Mouse (Mus musculus): Measurements from ENCODE around the gene Prss33. TPM values are rescaled to one million over a fixed set of nuclear protein-coding genes. Genes with fewer than 3 reads are reported as not detected.

The Prss33 gene
- polyA plus RNA-seq, 1 experiment, result not detected

GRCm38 (mm10) chr17:23828271-23829001, 7.4 kb downstream of the Prss33 start:
- TF ChIP-seq POLR2A (IDR thresholded peaks at IDR 0.05; ENCODE audit: low read depth, low read length) (peak; percentile 48; the same call in 1 of the 2 replicates), CTCF (IDR thresholded peaks at IDR 0.05; ENCODE audit: borderline replicate concordance, insufficient read depth, low read length) (no peak)
- Histone ChIP-seq H3K4me3 (ENCODE audit: insufficient read depth, low read length) (peak overlapping the region; percentile 93), H3K4me1 (ENCODE audit: control insufficient read depth, insufficient read depth, low read length) (peaks cover 7% of the 10 kb centered on the region), H3K27ac (ENCODE audit: insufficient read depth, low read length) (peak overlapping the region; percentile 79)

- Histone ChIP-seq H3K4me1 (ENCODE audit: control insufficient read depth, insufficient read depth, low read length) (peaks cover 7% of the 10 kb centered on the region), H3K4me3 (ENCODE audit: insufficient read depth, low read length) (no peak overlapping the region), H3K27ac (ENCODE audit: insufficient read depth, low read length) (no peak overlapping the region)
- no peak for TF ChIP-seq POLR2A (IDR thresholded peaks at IDR 0.05; ENCODE audit: low read depth, low read length)
- TF ChIP-seq CTCF (IDR thresholded peaks at IDR 0.05; ENCODE audit: borderline replicate concordance, insufficient read depth, low read length), result no peak
Observed at GRCm38 (mm10) chr17:23825591-23825990, 10.3 kb downstream of the Prss33 start.

DNA sequence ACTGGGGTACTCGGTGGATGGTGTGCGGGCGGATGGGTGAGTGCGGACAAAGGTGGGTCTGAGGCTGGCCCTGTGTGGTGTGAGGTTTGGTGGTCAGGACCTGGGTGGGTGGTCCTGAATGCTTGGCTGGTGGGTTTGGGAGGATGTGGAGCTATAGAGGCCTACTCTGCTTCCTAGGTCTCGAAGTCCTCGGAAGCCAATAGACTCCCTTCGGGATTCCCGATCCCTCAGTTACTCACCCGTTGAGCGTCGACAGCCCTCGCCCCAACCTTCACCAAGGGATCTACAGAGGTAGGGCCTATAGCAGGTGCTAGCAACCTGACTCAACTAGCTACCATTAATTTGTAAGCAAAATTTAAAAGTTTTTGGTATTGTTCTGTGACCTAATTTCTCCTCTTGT, 12.2 kb downstream of the Prss33 start:
- Histone ChIP-seq H3K4me1 (ENCODE audit: control insufficient read depth, insufficient read depth, low read length) (peaks cover 4% of the 10 kb centered on the region), H3K4me3 (ENCODE audit: insufficient read depth, low read length) (no peak overlapping the region), H3K27ac (ENCODE audit: insufficient read depth, low read length) (no peak overlapping the region)
- TF ChIP-seq CTCF (IDR thresholded peaks at IDR 0.05; ENCODE audit: borderline replicate concordance, insufficient read depth, low read length), result no peak
- TF ChIP-seq POLR2A (IDR thresholded peaks at IDR 0.05; ENCODE audit: low read depth, low read length), result no peak

GRCm38 (mm10) chr17:23823018-23823417, 12.8 kb downstream of the Prss33 start:
- H3K4me1 ChIP-seq (ENCODE audit: control insufficient read depth, insufficient read depth, low read length), result peaks cover 4% of the 10 kb centered on the region
- H3K27ac ChIP-seq (ENCODE audit: insufficient read depth, low read length), result no peak overlapping the region
- H3K4me3 ChIP-seq (ENCODE audit: insufficient read depth, low read length), result no peak overlapping the region
- no peak for TF ChIP-seq CTCF (IDR thresholded peaks at IDR 0.05; ENCODE audit: borderline replicate concordance, insufficient read depth, low read length)
- no peak for TF ChIP-seq POLR2A (IDR thresholded peaks at IDR 0.05; ENCODE audit: low read depth, low read length)

DNA sequence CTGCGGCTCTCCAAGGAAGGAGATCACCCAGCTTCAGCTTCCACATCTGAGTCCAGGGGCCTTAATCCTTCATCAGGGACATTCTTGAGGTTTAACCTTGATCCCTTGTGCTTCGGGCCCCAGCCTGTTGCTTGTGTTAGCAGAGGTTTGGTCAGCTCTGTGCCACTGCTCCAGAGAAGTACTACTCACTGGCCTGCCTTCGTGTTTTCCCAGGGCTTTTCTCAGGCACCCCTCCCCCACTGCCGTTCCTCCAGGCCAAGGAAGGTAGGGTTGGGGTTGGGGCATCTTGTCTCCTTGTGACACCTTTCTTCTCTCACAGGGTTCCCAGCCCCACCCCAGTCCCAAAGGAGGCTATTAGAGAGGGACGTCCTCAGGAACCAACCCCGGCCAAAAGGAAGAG, 13.8 kb downstream of the Prss33 start:
- H3K4me3 ChIP-seq (ENCODE audit: insufficient read depth, low read length), result no peak overlapping the region
- TF ChIP-seq POLR2A (IDR thresholded peaks at IDR 0.05; ENCODE audit: low read depth, low read length), result no peak
- TF ChIP-seq CTCF (IDR thresholded peaks at IDR 0.05; ENCODE audit: borderline replicate concordance, insufficient read depth, low read length), result no peak
- no peak overlapping the region for H3K27ac ChIP-seq (ENCODE audit: insufficient read depth, low read length)
- no peaks in the 10 kb centered on the region; the same call in 1 of the 2 replicates for H3K4me1 ChIP-seq (ENCODE audit: control insufficient read depth, insufficient read depth, low read length)

- Histone ChIP-seq H3K27ac (ENCODE audit: insufficient read depth, low read length) (no peak overlapping the region), H3K4me3 (ENCODE audit: insufficient read depth, low read length) (no peak overlapping the region), H3K4me1 (ENCODE audit: control insufficient read depth, insufficient read depth, low read length) (no peaks in the 10 kb centered on the region; the same call in 1 of the 2 replicates)
- TF ChIP-seq POLR2A (IDR thresholded peaks at IDR 0.05; ENCODE audit: low read depth, low read length) (no peak), CTCF (IDR thresholded peaks at IDR 0.05; ENCODE audit: borderline replicate concordance, insufficient read depth, low read length) (no peak)
Observed at GRCm38 (mm10) chr17:23820731-23821130, 15.1 kb downstream of the Prss33 start.

- H3K27ac ChIP-seq (ENCODE audit: insufficient read depth, low read length), result no peak overlapping the region
- TF ChIP-seq POLR2A (IDR thresholded peaks at IDR 0.05; ENCODE audit: low read depth, low read length), result no peak
- no peak for TF ChIP-seq CTCF (IDR thresholded peaks at IDR 0.05; ENCODE audit: borderline replicate concordance, insufficient read depth, low read length)
- H3K4me3 ChIP-seq (ENCODE audit: insufficient read depth, low read length), result no peak overlapping the region
- no peaks in the 10 kb centered on the region for H3K4me1 ChIP-seq (ENCODE audit: control insufficient read depth, insufficient read depth, low read length)
Observed at GRCm38 (mm10) chr17:23819235-23819634, 16.6 kb downstream of the Prss33 start.

- Histone ChIP-seq H3K4me1 (ENCODE audit: control insufficient read depth, insufficient read depth, low read length) (no peaks in the 10 kb centered on the region), H3K27ac (ENCODE audit: insufficient read depth, low read length) (no peak overlapping the region), H3K4me3 (ENCODE audit: insufficient read depth, low read length) (no peak overlapping the region)
- no peak for TF ChIP-seq CTCF (IDR thresholded peaks at IDR 0.05; ENCODE audit: borderline replicate concordance, insufficient read depth, low read length)
- no peak for TF ChIP-seq POLR2A (IDR thresholded peaks at IDR 0.05; ENCODE audit: low read depth, low read length)
Observed at GRCm38 (mm10) chr17:23818579-23818978, 17.3 kb downstream of the Prss33 start.

DNA sequence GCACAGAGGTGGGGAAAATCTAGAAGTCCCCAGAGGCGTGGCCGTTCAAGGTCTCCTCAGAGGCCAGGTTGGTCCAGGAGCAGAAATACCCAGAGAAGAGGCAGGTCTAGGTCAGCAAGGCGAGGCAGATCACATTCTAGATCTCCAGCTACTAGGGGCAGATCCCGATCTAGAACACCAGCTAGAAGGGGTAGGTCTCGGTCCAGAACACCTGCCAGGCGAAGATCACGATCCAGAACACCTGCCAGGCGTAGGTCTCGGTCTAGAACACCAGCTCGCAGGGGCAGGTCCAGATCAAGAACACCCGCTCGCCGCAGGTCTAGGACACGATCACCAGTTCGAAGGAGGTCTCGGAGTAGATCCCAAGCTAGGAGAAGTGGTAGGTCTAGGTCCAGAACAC, 20.2 kb downstream of the Prss33 start:
- Histone ChIP-seq H3K27ac (ENCODE audit: insufficient read depth, low read length) (no peak overlapping the region), H3K4me3 (ENCODE audit: insufficient read depth, low read length) (no peak overlapping the region), H3K4me1 (ENCODE audit: control insufficient read depth, insufficient read depth, low read length) (no peaks in the 10 kb centered on the region)
- TF ChIP-seq POLR2A (IDR thresholded peaks at IDR 0.05; ENCODE audit: low read depth, low read length) (no peak), CTCF (IDR thresholded peaks at IDR 0.05; ENCODE audit: borderline replicate concordance, insufficient read depth, low read length) (no peak)

- no peak overlapping the region for H3K27ac ChIP-seq (ENCODE audit: insufficient read depth, low read length)
- TF ChIP-seq CTCF (IDR thresholded peaks at IDR 0.05; ENCODE audit: borderline replicate concordance, insufficient read depth, low read length) (no peak), POLR2A (IDR thresholded peaks at IDR 0.05; ENCODE audit: low read depth, low read length) (no peak)
- peaks cover 3% of the 10 kb centered on the region; the same call in 1 of the 2 replicates for H3K4me1 ChIP-seq (ENCODE audit: control insufficient read depth, insufficient read depth, low read length)
- no peak overlapping the region for H3K4me3 ChIP-seq (ENCODE audit: insufficient read depth, low read length)
Observed at GRCm38 (mm10) chr17:23807918-23808317, 27.9 kb downstream of the Prss33 start.
